Mouse (Mus musculus) megakaryocyte-erythroid progenitor cell, adult 5-6 weeks (primary cell): ENCODE data around the gene Gadd45b. TPM values are rescaled to one million over a fixed set of nuclear protein-coding genes. Genes with fewer than 3 reads are reported as not detected.
A peak's percentile ranks its signal among the peaks of the same experiment; 100 is the strongest.

Experiments used
- ATAC-seq: replicated peaks from 2 replicates; pipeline ENCODE4 v1.8.0; 2016; ENCODE audit warnings: mild to moderate bottlenecking, inconsistent platforms; ENCODE audit not compliant: severe bottlenecking, poor library complexity, low FRiP score, low TSS enrichment
- total RNA-seq, 2 experiments: library from RNA; stranded (forward) in 1 of 2; stranded (reverse) in 1 of 2; fragments of 200-1000, 215-1000 nt in 1 of 2; fragments of >200 nt in 1 of 2; fragmentation: Nextera tagmentation in 1 of 2; gene quantifications; 2 replicates each; pipeline ENCODE4 v1.2.3; 2014 to 2017

The Gadd45b gene
- total RNA-seq, 2 experiments from 2014 or later: 8.7 TPM; not detected in 1

- no peak for ATAC-seq
Observed at GRCm38 (mm10) chr10:80932700-80933420, 3.0 kb downstream of the Gadd45b start.

DNA sequence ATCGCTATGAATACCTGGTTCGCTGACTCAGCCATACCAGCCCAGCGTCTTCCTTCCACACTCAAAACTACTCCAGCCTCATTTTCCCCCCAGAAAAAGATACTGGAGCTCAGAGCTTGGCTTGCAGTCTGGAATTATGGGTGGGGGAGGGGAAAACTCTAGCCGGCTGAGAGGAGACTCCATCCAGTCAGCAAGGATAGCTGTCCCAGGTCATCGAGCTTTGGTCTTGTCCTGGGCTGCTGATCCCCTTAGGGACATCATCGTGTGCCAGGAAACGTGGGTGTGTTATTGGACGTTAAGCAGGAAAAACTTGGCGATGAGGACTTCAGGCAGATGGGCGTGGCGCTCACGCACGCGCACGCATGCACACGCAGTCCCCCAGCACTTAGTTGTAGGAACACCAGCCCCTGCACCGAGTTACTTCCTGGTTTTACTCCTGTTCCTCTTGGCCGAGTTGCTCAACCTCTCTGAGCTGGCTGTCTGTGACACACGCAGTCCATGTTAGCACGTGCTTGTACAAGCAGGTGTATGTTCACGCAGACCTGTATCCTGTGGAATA is 3.6 kb downstream of the Gadd45b start:
- ATAC-seq: no peak

GRCm38 (mm10) chr10:80934136-80934985 is 4.5 kb downstream of the Gadd45b start:
- no peak for ATAC-seq

DNA sequence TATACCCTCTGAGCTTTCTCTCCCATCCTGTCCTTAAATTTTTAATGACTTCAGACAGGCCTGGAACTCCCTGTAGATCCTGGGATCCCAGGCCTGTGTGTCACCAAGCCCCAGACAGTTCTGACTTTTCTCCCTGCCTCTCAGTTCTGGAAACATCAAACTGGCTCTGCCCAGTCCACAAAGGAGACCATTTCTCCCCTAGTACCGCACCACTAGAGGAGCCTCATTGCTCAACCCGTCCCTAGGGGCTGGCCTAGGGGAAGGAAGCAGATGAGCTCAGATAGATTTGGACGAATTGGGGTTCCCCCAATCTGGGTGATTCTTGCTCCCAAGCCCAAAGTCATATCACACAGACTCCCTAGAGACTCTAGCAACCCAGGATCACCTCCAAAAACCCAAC is 5.4 kb downstream of the Gadd45b start:
- no peak for ATAC-seq

DNA sequence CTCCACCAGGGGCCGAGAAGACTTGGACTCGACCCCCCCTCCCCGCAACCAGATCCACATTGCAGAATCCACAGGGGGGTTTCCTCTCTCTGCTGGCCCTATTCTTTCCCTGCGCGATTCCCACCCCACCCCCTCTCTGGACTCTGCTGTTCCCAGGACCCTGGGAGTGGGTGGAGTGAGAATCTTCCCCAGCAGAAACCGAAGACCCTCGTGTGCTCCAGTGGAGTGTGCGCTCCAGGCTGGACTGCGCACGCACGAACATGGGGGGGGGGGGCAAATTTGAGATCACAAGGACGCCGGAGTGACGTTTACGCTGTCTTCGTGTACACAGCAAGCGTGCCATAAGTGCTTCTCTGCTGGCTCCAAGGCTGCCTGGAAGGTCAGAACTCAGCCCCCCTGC is 5.8 kb downstream of the Gadd45b start:
- ATAC-seq: no peak

- no peak for ATAC-seq
Observed at GRCm38 (mm10) chr10:80936135-80936809, 6.4 kb downstream of the Gadd45b start.

DNA sequence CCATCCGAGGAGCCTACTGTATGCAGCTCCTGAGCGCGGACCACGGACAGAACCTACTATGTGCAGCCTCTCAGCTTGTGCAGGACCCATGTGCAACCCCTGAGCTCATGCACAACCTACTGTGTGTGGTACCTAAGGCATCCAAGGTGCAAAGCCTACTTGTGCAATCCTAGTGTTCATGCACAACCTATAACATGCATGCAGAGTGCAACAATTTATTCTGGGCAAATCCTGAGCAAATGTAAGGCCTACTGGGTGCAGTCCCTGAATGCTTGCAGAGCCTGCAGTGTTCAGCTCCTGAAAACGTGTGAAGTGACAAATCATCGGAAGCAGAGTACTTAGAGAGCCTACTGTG is 6.9 kb downstream of the Gadd45b start:
- ATAC-seq: no peak

DNA sequence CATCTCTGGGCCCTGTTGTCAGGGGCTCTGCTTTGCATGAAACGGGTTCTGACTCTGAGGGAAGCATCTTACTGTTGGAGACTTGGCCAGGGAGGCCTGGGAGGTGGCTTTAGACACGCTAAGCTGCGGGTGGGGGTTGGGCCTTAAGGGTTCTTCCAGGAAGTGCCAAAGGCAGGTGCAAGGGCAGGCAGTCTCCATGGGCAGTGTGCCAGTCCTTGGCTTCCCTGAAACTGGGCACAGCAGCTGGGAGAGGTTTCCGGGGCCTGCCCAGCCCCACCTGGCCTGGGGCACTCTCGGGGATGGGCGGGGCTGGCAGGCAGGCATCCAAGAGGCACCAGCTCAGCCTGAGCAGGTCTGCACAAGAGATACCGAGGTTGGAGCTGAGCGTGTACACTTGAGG is 7.8 kb downstream of the Gadd45b start:
- peak; percentile 49; the same call in 1 of the 2 replicates for ATAC-seq

DNA sequence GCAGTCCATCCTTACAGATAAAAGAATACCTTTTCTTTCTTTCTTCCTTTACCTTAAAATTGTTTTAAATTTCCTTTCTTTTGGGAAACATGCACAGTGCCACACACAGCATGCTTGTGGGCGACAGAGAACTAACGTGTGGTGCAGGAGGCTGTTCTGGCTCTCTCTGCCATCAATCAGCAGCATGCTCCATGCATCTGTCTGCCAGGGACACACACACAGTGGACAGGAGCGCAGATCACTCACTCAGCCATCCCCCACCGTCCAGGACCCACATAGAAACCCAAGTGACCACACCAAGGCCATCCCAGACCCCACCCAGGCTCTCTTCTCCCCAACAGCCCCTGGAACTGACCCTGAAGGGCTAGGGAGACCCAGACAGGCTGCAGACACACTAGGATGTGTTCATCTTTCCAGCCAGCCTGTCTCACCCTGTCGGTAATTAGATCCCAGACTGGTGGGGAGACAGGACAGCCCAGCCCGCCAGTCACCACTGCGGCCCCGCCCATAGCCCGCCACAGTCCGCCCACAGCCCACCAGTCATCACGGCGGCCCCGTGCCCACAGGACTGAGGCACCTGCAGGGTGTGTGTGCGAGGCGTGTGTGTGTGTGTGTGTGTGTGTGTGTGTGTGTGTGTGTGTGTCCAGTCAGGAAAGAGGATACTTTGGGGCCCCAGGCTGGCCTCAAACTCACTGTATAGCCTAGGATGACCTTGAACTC is 9.1 kb downstream of the Gadd45b start:
- no peak for ATAC-seq

DNA sequence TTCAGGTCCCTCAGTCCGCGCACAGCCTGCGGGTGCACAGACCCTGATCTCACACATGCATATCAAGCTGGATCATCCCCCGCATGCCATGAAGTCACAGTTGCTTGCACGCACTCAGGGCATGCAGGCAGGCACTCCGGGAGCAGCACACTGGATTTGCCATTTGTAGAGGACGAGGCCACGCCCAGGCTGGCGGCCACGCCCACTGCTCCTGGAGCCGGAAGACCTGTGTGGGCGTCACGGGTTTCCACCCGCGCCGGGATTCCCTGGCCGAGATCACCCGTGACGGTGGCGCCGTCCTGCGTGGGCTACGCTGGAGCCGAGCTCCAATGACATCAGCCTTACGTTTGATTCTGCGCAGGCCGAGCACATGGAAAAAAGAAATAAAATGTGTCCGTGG is 9.8 kb downstream of the Gadd45b start:
- ATAC-seq: peak; percentile 68

- no peak for ATAC-seq
Observed at GRCm38 (mm10) chr10:80940320-80940987, 10.6 kb downstream of the Gadd45b start.

GRCm38 (mm10) chr10:80940988-80941347 is 11.1 kb downstream of the Gadd45b start:
- ATAC-seq: no peak

GRCm38 (mm10) chr10:80942919-80943318 is 13.0 kb downstream of the Gadd45b start:
- ATAC-seq: no peak

DNA sequence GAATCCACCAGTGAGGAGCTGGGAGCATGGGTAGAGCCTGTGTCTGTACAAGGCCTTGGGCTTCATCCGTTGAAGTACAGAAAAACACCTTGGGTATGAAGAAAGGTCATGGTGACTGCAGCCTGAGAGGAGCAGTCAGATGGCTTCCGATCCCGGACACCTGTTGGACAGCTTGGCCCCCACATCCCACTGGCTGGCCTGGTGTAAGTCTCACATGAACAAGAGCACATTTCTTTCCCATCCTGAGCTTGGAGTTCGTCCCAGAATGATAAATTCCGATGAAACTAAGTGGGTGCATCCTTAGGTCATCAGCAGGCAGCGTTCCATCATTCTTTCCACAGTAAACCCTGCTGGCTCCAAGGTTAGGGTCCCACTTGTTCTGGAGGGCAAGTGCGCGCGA is 13.8 kb downstream of the Gadd45b start:
- ATAC-seq: no peak

GRCm38 (mm10) chr10:80944231-80944630 is 14.4 kb downstream of the Gadd45b start:
- no peak for ATAC-seq

DNA sequence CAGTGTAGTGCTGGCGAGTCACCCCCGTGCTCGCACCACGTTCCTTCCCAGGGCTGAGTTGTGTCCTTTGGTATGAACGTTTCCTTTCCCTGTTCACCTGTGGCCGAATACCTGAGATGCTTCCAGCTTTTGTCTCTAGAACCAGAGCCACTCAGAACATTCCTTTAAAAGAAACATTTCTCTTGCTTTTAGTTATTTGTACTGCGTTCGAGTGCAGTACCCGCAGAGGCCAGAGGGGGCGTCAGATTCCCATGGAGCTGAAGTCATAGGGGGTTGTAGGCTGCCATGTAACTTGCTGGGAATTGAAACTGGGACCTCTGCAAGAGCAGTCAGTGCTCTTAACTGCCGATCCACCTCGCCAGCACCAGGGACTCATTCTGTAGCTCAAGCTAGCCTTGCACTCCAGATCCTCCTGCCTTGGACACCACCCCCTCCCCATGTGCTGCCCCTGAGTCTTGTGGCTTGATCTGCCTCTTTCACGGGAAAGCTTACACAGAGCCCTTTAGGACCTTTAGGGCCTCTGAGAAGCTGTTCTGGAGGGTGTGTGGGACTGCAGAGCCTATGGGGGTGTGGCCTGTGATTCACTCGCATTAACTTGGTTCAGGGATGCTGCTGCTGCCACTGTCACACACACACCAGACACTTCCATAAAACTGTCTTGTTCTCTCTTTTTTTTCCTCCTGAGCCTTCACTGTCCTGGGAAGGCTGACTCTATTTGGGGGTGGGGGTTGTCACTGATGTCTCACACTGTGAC is 17.0 kb downstream of the Gadd45b start:
- ATAC-seq: no peak

DNA sequence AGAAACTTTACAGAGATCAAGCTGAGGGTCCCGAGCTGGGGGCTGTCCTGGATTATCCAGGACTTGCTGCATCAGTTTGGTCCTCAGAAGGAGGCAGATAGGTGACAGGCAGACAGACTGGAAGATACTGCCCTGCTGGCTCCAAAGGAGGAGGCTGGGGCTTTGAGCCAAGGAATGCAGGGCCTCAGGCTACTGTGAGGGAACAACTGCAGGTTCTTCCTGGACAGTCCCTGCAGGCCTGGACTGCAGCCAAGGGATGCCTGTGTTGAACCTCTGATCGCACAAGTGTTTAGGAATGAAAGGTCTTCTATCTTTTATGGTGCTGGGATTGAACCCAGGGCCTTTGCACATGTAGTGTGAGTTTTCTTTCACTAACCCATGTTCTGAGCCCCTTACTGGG is 17.9 kb downstream of the Gadd45b start:
- no peak for ATAC-seq

GRCm38 (mm10) chr10:80948570-80948969 is 18.7 kb downstream of the Gadd45b start:
- ATAC-seq: peak; percentile 51
